Mouse (Mus musculus): ENCODE measurements around the gene Ccdc3.
"Not testable (repeated sequence)": the region's sequence is repeated elsewhere in the genome, so short reads cannot be mapped to it uniquely, and the experiment has no call there.

Gene Ccdc3

GRCm38 (mm10) chr2:5214581-5214980, 77.0 kb downstream of the Ccdc3 start:
- no peak for DNase-seq (ENCODE audit: low spot score)

GRCm38 (mm10) chr2:5215252-5215815, 77.8 kb downstream of the Ccdc3 start:
- no peak for DNase-seq (ENCODE audit: low spot score)

- DNase-seq (ENCODE audit: low spot score): no peak
These were observed 81.6 kb downstream of the Ccdc3 start for GRCm38 (mm10) chr2:5219206-5219605.

GRCm38 (mm10) chr2:5219847-5220375, 82.3 kb downstream of the Ccdc3 start:
- DNase-seq (ENCODE audit: low spot score): no peak

- DNase-seq (ENCODE audit: low spot score): no peak
These were observed 85.0 kb downstream of the Ccdc3 start for GRCm38 (mm10) chr2:5222571-5222970.

- DNase-seq (ENCODE audit: low spot score): peak; percentile 22
These were observed 99.4 kb downstream of the Ccdc3 start for GRCm38 (mm10) chr2:5236846-5237482.

- DNase-seq (ENCODE audit: low spot score): no peak
These were observed 100.3 kb downstream of the Ccdc3 start for GRCm38 (mm10) chr2:5237870-5238269.

GRCm38 (mm10) chr2:5239492-5239891, 101.9 kb downstream of the Ccdc3 start:
- DNase-seq (ENCODE audit: low spot score): no peak

GRCm38 (mm10) chr2:5241469-5241897, 103.9 kb downstream of the Ccdc3 start:
- peak; percentile 74 for DNase-seq (ENCODE audit: low spot score)

GRCm38 (mm10) chr2:5249199-5249598, 111.6 kb downstream of the Ccdc3 start:
- not testable (repeated sequence) for DNase-seq (ENCODE audit: low spot score)

- peak; percentile 85 for DNase-seq (ENCODE audit: low spot score)
These were observed 112.4 kb downstream of the Ccdc3 start for GRCm38 (mm10) chr2:5249969-5250368.

GRCm38 (mm10) chr2:5258250-5258649, 120.7 kb downstream of the Ccdc3 start:
- no peak for DNase-seq (ENCODE audit: low spot score)

GRCm38 (mm10) chr2:5262279-5262678, 124.7 kb downstream of the Ccdc3 start:
- DNase-seq (ENCODE audit: low spot score): no peak

GRCm38 (mm10) chr2:5267980-5268379, 130.4 kb downstream of the Ccdc3 start:
- no peak for DNase-seq (ENCODE audit: low spot score)
